17 mouse cellular contexts compared by ENCODE assay signal in the genomic region with DNA sequence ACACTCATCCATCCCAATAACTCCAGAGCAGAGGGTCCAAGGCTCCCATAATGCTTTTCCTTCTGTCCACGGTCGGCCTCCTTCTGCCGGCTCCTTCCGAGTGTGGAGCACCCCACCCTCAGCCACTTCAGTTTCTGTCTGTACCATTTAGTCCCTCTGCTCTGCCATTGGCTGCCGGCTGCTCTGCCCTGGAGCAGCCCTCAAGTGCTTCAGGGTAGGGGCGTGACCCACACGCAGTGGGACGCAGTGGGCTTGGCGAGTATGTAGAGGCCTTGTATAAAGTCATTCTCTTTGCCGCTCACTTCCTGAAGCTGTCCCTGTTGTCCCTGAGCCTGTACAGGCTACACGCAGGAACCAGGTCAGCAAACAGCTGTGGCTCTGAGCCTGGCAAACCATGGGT. TPM values are rescaled to one million over a fixed set of nuclear protein-coding genes. Genes with fewer than 3 reads are reported as not detected.
DNase-seq lines count a peak whose midpoint lies in the region; ATAC-seq and TF ChIP-seq lines count a peak whose summit lies in the region.
"Had no signal": no experiment of that assay in that cellular context is flagged by ENCODE, and none has a peak within 500 bp of the region (broad histone marks: within the 10 kb centered on the region; RNA-seq: fewer than 3 reads in every experiment).

No protein-coding gene starts in this region.

- H3K9me3 ChIP-seq in liver, embryonic 11.5 days (ENCODE audit: control insufficient read depth, low read length): no peaks in the 10 kb centered on the region
- H3K9me3 ChIP-seq in liver, embryonic 12.5 days (replicated peaks): no peaks in the 10 kb centered on the region
- no peaks in the 10 kb centered on the region for H3K9me3 ChIP-seq in ES-Bruce4 (replicated peaks; ENCODE audit: control insufficient read depth, insufficient read depth, low read length, poor library complexity, severe bottlenecking)
- no peaks in the 10 kb centered on the region for H3K9me3 ChIP-seq in intestine, embryonic 16.5 days (ENCODE audit: control insufficient read depth, low read length)
- H3K9me3 ChIP-seq: embryonic facial prominence, embryonic 13.5 days; forebrain, embryonic 12.5 days; heart, embryonic 12.5 days; hindbrain, embryonic 10.5 days; intestine, embryonic 15.5 days had no signal

- no peaks in the 10 kb centered on the region; the same call in 1 of the 2 replicates for H3K4me1 ChIP-seq in liver, embryonic 11.5 days (replicated peaks; ENCODE audit: control insufficient read depth, insufficient read depth, low read length)
- peaks cover 11% of the 10 kb centered on the region; the same call in 1 of the 2 replicates for H3K4me1 ChIP-seq in liver, embryonic 12.5 days
- no peaks in the 10 kb centered on the region for H3K4me1 ChIP-seq in ES-Bruce4 (ENCODE audit: control insufficient read depth, insufficient read depth, low read length)
- peaks cover 4% of the 10 kb centered on the region for H3K4me1 ChIP-seq in intestine, embryonic 16.5 days (ENCODE audit: control insufficient read depth, insufficient read depth, low read length)

- peak; percentile 42; the same call in 1 of the 2 replicates for TF ChIP-seq EP300 in ES-Bruce4 (IDR thresholded peaks at IDR 0.05; ENCODE audit: insufficient read depth, low read depth, low read length)

- no peak for DNase-seq in liver, embryonic 11.5 days (ENCODE audit: low spot score)
- peak; percentile 62 for DNase-seq in WW6 (ENCODE audit: low read depth, low spot score)
- DNase-seq in layer of hippocampus, adult 11-12 months (ENCODE audit: low spot score): no peak
- DNase-seq: adrenal gland, adult 8-10 months; cerebellum, adult 11 months; cerebellum, adult 9-10 months; forebrain, postnatal 0 days; gastrocnemius, postnatal 25 days had no signal

- H3K9ac ChIP-seq in liver, embryonic 11.5 days (ENCODE audit: low read depth, low read length): no peak overlapping the region
- no peak overlapping the region for H3K9ac ChIP-seq in liver, embryonic 12.5 days
- peak overlapping the region; percentile 25; the same call in 1 of the 2 replicates for H3K9ac ChIP-seq in ES-Bruce4 (ENCODE audit: low read depth, poor library complexity, severe bottlenecking)
- H3K9ac ChIP-seq in intestine, embryonic 16.5 days (ENCODE audit: low read depth, low read length): no peak overlapping the region
- H3K9ac ChIP-seq: embryonic facial prominence, embryonic 13.5 days; forebrain, embryonic 12.5 days; forebrain, postnatal 0 days; heart, embryonic 12.5 days; hindbrain, embryonic 14.5 days; intestine, embryonic 15.5 days had no signal

- 86% methylated on average over 11 of the region's 11 CpGs for WGBS in liver, embryonic 11.5 days
- WGBS in liver, embryonic 12.5 days (ENCODE audit: insufficient replicate concordance): 70% methylated on average over 11 of the region's 11 CpGs
- WGBS in intestine, embryonic 16.5 days: 83% methylated on average over 11 of the region's 11 CpGs

- TF ChIP-seq POLR2A in ES-Bruce4 (IDR thresholded peaks at IDR 0.05; ENCODE audit: insufficient read depth, low read length): no peak

- H3K4me2 ChIP-seq in liver, embryonic 11.5 days: no peak overlapping the region
- H3K4me2 ChIP-seq in liver, embryonic 12.5 days: no peak overlapping the region
- H3K4me2 ChIP-seq in intestine, embryonic 16.5 days (ENCODE audit: low read depth, low read length): no peak overlapping the region
- H3K4me2 ChIP-seq: embryonic facial prominence, embryonic 13.5 days; heart, embryonic 12.5 days; hindbrain, embryonic 14.5 days; intestine, embryonic 15.5 days had no signal

- no peak overlapping the region for H3K27ac ChIP-seq in liver, embryonic 11.5 days (ENCODE audit: low read depth, low read length)
- no peak overlapping the region for H3K27ac ChIP-seq in liver, embryonic 12.5 days
- 0 out of 2 replicates have a peak overlapping the region, but pooled peaks have one; percentile 11 for H3K27ac ChIP-seq in ES-Bruce4 (ENCODE audit: insufficient read depth, low read length)
- no peak overlapping the region for H3K27ac ChIP-seq in intestine, embryonic 16.5 days (ENCODE audit: low read length)
- H3K27ac ChIP-seq: embryonic facial prominence, embryonic 13.5 days; forebrain, embryonic 12.5 days; hindbrain, embryonic 14.5 days; intestine, embryonic 15.5 days had no signal

- H3K36me3 ChIP-seq in liver, embryonic 11.5 days (ENCODE audit: control insufficient read depth, insufficient read depth, low read length): no peaks in the 10 kb centered on the region
- no peaks in the 10 kb centered on the region for H3K36me3 ChIP-seq in liver, embryonic 12.5 days
- H3K36me3 ChIP-seq in ES-Bruce4 (ENCODE audit: control insufficient read depth, insufficient read depth, low read length, poor library complexity, severe bottlenecking): no peaks in the 10 kb centered on the region
- no peaks in the 10 kb centered on the region for H3K36me3 ChIP-seq in intestine, embryonic 16.5 days (ENCODE audit: control insufficient read depth, insufficient read depth, low read length)
- H3K36me3 ChIP-seq: embryonic facial prominence, embryonic 13.5 days; forebrain, embryonic 12.5 days; heart, embryonic 12.5 days; hindbrain, embryonic 10.5 days; intestine, embryonic 15.5 days had no signal

- TF ChIP-seq CTCF in ES-Bruce4 (IDR thresholded peaks at IDR 0.05; ENCODE audit: low read depth, low read length): no peak

- H3K4me3 ChIP-seq in liver, embryonic 11.5 days (ENCODE audit: low read depth, low read length): no peak overlapping the region
- no peak overlapping the region for H3K4me3 ChIP-seq in liver, embryonic 12.5 days
- peak overlapping the region; percentile 35 for H3K4me3 ChIP-seq in ES-Bruce4 (ENCODE audit: low read depth, low read length)
- no peak overlapping the region for H3K4me3 ChIP-seq in intestine, embryonic 16.5 days (ENCODE audit: low read length)
- H3K4me3 ChIP-seq: embryonic facial prominence, embryonic 13.5 days; heart, embryonic 12.5 days; intestine, embryonic 15.5 days had no signal

- H3K27me3 ChIP-seq in liver, embryonic 11.5 days (replicated peaks; ENCODE audit: control insufficient read depth, insufficient read depth, low read length): peaks cover 29% of the 10 kb centered on the region
- peaks cover 36% of the 10 kb centered on the region for H3K27me3 ChIP-seq in liver, embryonic 12.5 days (replicated peaks)
- no peaks in the 10 kb centered on the region for H3K27me3 ChIP-seq in ES-Bruce4 (ENCODE audit: control insufficient read depth, insufficient read depth, low read length, poor library complexity, severe bottlenecking)
- H3K27me3 ChIP-seq in intestine, embryonic 16.5 days (replicated peaks; ENCODE audit: control insufficient read depth, insufficient read depth, low read length): peaks cover 25% of the 10 kb centered on the region

- peak; percentile 38; the same call in 1 of the 2 replicates for ATAC-seq in liver, embryonic 11.5 days (replicated peaks; ENCODE audit: low FRiP score)
- ATAC-seq in liver, embryonic 12.5 days: no peak
- ATAC-seq in intestine, embryonic 16.5 days: no peak
- ATAC-seq: forebrain, postnatal 0 days; intestine, embryonic 15.5 days had no signal

RNA-seq across cellular contexts. Expression of a gene that starts 4.0 kb away (rescaled TPM):
- not detected in 2 replicates for polyA plus RNA-seq in liver, embryonic 11.5 days (2014; fragmentation: Nextera tagmentation; extraction: Ambion mirVana)
- not detected in 2 replicates for polyA plus RNA-seq in liver, embryonic 12.5 days (2016; fragmentation: Nextera tagmentation; extraction: Ambion mirVana)
- 0.65 TPM in 1 of 2 replicates, not detected in the other for polyA plus RNA-seq in ES-Bruce4 (2011; ENCODE audit: insufficient read depth, insufficient read length, low read depth, missing spikeins)
- 1.5 and 1.8 TPM in 2 replicates for polyA plus RNA-seq in intestine, embryonic 16.5 days (2015; fragmentation: Nextera tagmentation; extraction: Ambion mirVana)

RNA-seq across cellular contexts. Expression of a gene that starts 24.7 kb away (rescaled TPM):
- 4.8 and 5.6 TPM in 2 replicates for polyA plus RNA-seq in liver, embryonic 11.5 days (2014; fragmentation: Nextera tagmentation; extraction: Ambion mirVana)
- polyA plus RNA-seq in liver, embryonic 12.5 days (2016; fragmentation: Nextera tagmentation; extraction: Ambion mirVana): 5.7 and 6.7 TPM in 2 replicates
- 13.5 and 16.5 TPM in 2 replicates for polyA plus RNA-seq in ES-Bruce4 (2011; ENCODE audit: insufficient read depth, insufficient read length, low read depth, missing spikeins)
- polyA plus RNA-seq in intestine, embryonic 16.5 days (2015; fragmentation: Nextera tagmentation; extraction: Ambion mirVana): 2.2 and 2.9 TPM in 2 replicates

RNA-seq across cellular contexts. Expression of a gene that starts 39.4 kb away (rescaled TPM):
- 1.6 and 3.0 TPM in 2 replicates for polyA plus RNA-seq in liver, embryonic 11.5 days (2014; fragmentation: Nextera tagmentation; extraction: Ambion mirVana)
- polyA plus RNA-seq in liver, embryonic 12.5 days (2016; fragmentation: Nextera tagmentation; extraction: Ambion mirVana): 0.64 and 0.79 TPM in 2 replicates
- polyA plus RNA-seq in ES-Bruce4 (2011; ENCODE audit: insufficient read depth, insufficient read length, low read depth, missing spikeins): 1.6 and 1.8 TPM in 2 replicates
- 2.1 and 2.2 TPM in 2 replicates for polyA plus RNA-seq in intestine, embryonic 16.5 days (2015; fragmentation: Nextera tagmentation; extraction: Ambion mirVana)

RNA-seq across cellular contexts. Expression of a gene that starts 58.4 kb away (rescaled TPM):
- polyA plus RNA-seq in liver, embryonic 11.5 days (2014; fragmentation: Nextera tagmentation; extraction: Ambion mirVana): 68.4 and 70.1 TPM in 2 replicates
- 45.0 and 45.2 TPM in 2 replicates for polyA plus RNA-seq in liver, embryonic 12.5 days (2016; fragmentation: Nextera tagmentation; extraction: Ambion mirVana)
- polyA plus RNA-seq in ES-Bruce4 (2011; ENCODE audit: insufficient read depth, insufficient read length, low read depth, missing spikeins): 38.7 and 39.8 TPM in 2 replicates
- 58.5 and 60.3 TPM in 2 replicates for polyA plus RNA-seq in intestine, embryonic 16.5 days (2015; fragmentation: Nextera tagmentation; extraction: Ambion mirVana)
